Mouse (Mus musculus): Measurements from ENCODE around the gene Phox2b. TPM values are rescaled to one million over a fixed set of nuclear protein-coding genes. Genes with fewer than 3 reads are reported as not detected.

Phox2b gene
- polyA plus RNA-seq, 1 experiment from 2014 or later: 6.2 TPM

DNA sequence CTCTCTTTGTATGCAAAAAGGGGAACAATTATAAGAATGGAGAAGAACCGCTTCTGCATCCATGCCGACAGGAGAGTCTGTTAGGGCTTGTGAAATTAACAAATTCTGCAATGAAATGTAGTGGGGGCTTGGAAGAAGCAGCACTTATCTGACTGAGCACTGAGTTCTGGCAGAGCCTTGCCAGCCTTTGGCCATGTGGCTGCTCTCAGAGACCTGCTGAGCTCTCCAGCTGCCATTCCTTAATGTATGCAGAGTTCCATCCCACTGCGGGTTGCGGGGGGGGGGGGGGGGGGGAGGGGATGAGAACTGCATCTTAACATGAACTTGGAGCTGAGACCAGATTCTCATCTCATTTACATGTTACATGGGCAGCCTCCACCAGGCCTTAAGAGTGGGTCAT, 38.6 kb downstream of the Phox2b start:
- H3K36me3 ChIP-seq (ENCODE audit: control insufficient read depth, insufficient read depth, low read length): no peaks in the 10 kb centered on the region
- no peak overlapping the region for H3K4me2 ChIP-seq (replicated peaks; ENCODE audit: low read depth)
- DNase-seq (ENCODE audit: low spot score): no peak
- no peak for TF ChIP-seq EP300 (optimal IDR thresholded peaks at IDR 0.05)
- no peak for TF ChIP-seq CTCF (IDR thresholded peaks at IDR 0.05; ENCODE audit: low read depth)
- no peak overlapping the region for H3K27ac ChIP-seq (replicated peaks)
- no peak for ATAC-seq (ENCODE audit: low FRiP score, low TSS enrichment)
- H3K9me3 ChIP-seq (ENCODE audit: control insufficient read depth, low read length): no peaks in the 10 kb centered on the region
- no peaks in the 10 kb centered on the region for H3K4me1 ChIP-seq (replicated peaks; ENCODE audit: control insufficient read depth, insufficient read depth)
- no peak overlapping the region for H3K4me3 ChIP-seq (ENCODE audit: low read depth, low read length)
- no peaks in the 10 kb centered on the region for H3K27me3 ChIP-seq (ENCODE audit: control insufficient read depth, insufficient read depth, low read length)
- 53% methylated on average over 3 of the region's 4 CpGs for WGBS
- no peak overlapping the region for H3K9ac ChIP-seq (ENCODE audit: low read length)

DNA sequence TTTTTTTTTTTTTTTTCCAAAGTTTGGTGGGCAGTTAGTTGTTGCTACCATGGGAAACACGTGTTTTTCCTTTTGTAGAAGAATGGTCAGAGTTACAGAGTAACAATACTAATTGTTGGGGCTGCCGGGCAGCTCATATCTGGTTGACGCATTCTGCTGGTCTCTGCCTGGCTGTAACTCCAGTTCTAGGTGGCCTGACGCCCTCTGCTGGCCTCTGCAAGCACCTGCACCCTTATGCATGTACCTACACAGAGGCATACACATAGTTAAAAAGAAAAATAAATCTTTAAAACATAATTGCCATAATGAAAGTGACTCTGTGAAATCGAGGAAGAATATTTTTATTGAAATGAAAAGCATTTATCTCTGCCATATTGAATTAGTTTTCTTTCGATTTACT, 41.3 kb downstream of the Phox2b start:
- ATAC-seq (ENCODE audit: low FRiP score, low TSS enrichment): no peak

DNA sequence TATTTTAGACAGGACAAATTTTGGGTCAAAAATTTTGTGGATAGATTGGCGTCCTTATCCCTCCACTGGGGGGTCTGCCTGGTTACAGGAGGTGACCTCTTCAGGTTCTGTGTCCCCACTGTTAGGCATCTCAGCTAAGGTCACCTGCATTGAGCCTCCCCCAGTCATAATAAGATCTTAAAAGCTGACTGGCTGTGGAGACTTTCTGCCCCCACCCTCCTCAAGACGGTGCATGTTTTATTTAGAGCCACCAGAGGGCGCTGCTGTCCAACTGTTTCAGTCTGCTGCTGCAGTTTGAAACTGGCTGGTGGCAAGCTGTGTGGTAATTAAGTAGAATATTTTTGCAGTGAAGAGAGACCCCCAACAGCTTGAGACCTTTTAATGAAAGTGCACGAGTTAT, 51.1 kb downstream of the Phox2b start:
- H3K4me2 ChIP-seq (replicated peaks; ENCODE audit: low read depth): no peak overlapping the region
- ATAC-seq (ENCODE audit: low FRiP score, low TSS enrichment) (peak; percentile 42; the same call in 1 of the 2 replicates), DNase-seq (ENCODE audit: low spot score) (peak; percentile 57)
- H3K4me1 ChIP-seq (replicated peaks; ENCODE audit: control insufficient read depth, insufficient read depth): no peaks in the 10 kb centered on the region
- no peak overlapping the region for H3K4me3 ChIP-seq (ENCODE audit: low read depth, low read length)
- no peak overlapping the region for H3K27ac ChIP-seq (replicated peaks)
- H3K27me3 ChIP-seq (ENCODE audit: control insufficient read depth, insufficient read depth, low read length): no peaks in the 10 kb centered on the region
- H3K36me3 ChIP-seq (ENCODE audit: control insufficient read depth, insufficient read depth, low read length): no peaks in the 10 kb centered on the region
- no peak overlapping the region for H3K9ac ChIP-seq (ENCODE audit: low read length)
- TF ChIP-seq EP300 (optimal IDR thresholded peaks at IDR 0.05) (no peak), CTCF (IDR thresholded peaks at IDR 0.05; ENCODE audit: low read depth) (peak; percentile 94)
- H3K9me3 ChIP-seq (ENCODE audit: control insufficient read depth, low read length): no peaks in the 10 kb centered on the region
- 18% methylated on average over 4 of the region's 4 CpGs for WGBS

More for the DNA sequence above, 41.3 kb downstream of the Phox2b start:
- Histone ChIP-seq H3K4me3 (ENCODE audit: low read depth, low read length) (no peak overlapping the region), H3K9ac (ENCODE audit: low read length) (no peak overlapping the region), H3K9me3 (ENCODE audit: control insufficient read depth, low read length) (no peaks in the 10 kb centered on the region), H3K4me1 (replicated peaks; ENCODE audit: control insufficient read depth, insufficient read depth) (no peaks in the 10 kb centered on the region), H3K4me2 (replicated peaks; ENCODE audit: low read depth) (no peak overlapping the region), H3K27ac (replicated peaks) (no peak overlapping the region), H3K36me3 (ENCODE audit: control insufficient read depth, insufficient read depth, low read length) (no peaks in the 10 kb centered on the region), H3K27me3 (ENCODE audit: control insufficient read depth, insufficient read depth, low read length) (no peaks in the 10 kb centered on the region)
- no peak for DNase-seq (ENCODE audit: low spot score)
- 86% methylated on average over 6 of the region's 6 CpGs for WGBS
- TF ChIP-seq EP300 (optimal IDR thresholded peaks at IDR 0.05) (no peak), CTCF (IDR thresholded peaks at IDR 0.05; ENCODE audit: low read depth) (peak; percentile 32; the same call in 1 of the 2 replicates)

Small RNA genes within 50 kb of the gene (microRNA-seq; reads per million reads assigned to microRNA genes)
- not detected for gene Gm23841

Other genes with a start within 250 kb of the Phox2b start
- gene Tmem33, start 161.3 kb upstream of the Phox2b start, polyA plus RNA-seq (2015; fragmentation: Nextera tagmentation; extraction: Ambion mirVana): 98.1 and 106 TPM in 2 replicates
- gene Slc30a9, start 207.7 kb upstream of the Phox2b start, polyA plus RNA-seq (2015; fragmentation: Nextera tagmentation; extraction: Ambion mirVana): 54.0 and 56.2 TPM in 2 replicates

Data from stomach, postnatal 0 days (tissue).